In genomic region chr6:73002391-73002790, GRCm38 (mm10) we compare ENCODE assay signal across 34 mouse cellular contexts. TPM values are rescaled to one million over a fixed set of nuclear protein-coding genes. Genes with fewer than 3 reads are reported as not detected.
A peak's percentile ranks its signal among the peaks of the same experiment; 100 is the strongest.
DNase-seq lines count a peak whose midpoint lies in the region; ATAC-seq lines count a peak whose summit lies in the region.
"Had no signal": no experiment of that assay in that cellular context is flagged by ENCODE, and none has a peak within 500 bp of the region (broad histone marks: within the 10 kb centered on the region; RNA-seq: fewer than 3 reads in every experiment).

No protein-coding gene starts in this region.

- no peaks in the 10 kb centered on the region for H3K4me1 ChIP-seq in lung, embryonic 16.5 days (replicated peaks; ENCODE audit: control insufficient read depth, insufficient read depth, low read length)
- H3K4me1 ChIP-seq: embryonic facial prominence, embryonic 12.5 days; heart, embryonic 12.5 days; hindbrain, embryonic 13.5 days; neural tube, embryonic 13.5 days; stomach, embryonic 15.5 days had no signal

- no peak overlapping the region for H3K4me3 ChIP-seq in lung, embryonic 16.5 days (ENCODE audit: low read length)
- H3K4me3 ChIP-seq: embryonic facial prominence, embryonic 12.5 days; gastrocnemius, adult 2 months; heart, adult 2 months; heart, embryonic 12.5 days; hindbrain, embryonic 13.5 days; kidney, embryonic 15.5 days; myocyte; neural tube, embryonic 13.5 days; stomach, embryonic 15.5 days had no signal

- no peaks in the 10 kb centered on the region for H3K36me3 ChIP-seq in lung, embryonic 16.5 days (ENCODE audit: control insufficient read depth, insufficient read depth, low read length)
- H3K36me3 ChIP-seq: embryonic facial prominence, embryonic 12.5 days; heart, embryonic 12.5 days; hindbrain, embryonic 13.5 days; kidney, embryonic 15.5 days; neural tube, embryonic 13.5 days; stomach, embryonic 15.5 days had no signal

- H3K9me3 ChIP-seq in lung, embryonic 16.5 days (ENCODE audit: control insufficient read depth, low read length), result no peaks in the 10 kb centered on the region
- H3K9me3 ChIP-seq: embryonic facial prominence, embryonic 12.5 days; heart, embryonic 12.5 days; hindbrain, embryonic 13.5 days; kidney, embryonic 15.5 days; neural tube, embryonic 13.5 days; stomach, embryonic 15.5 days had no signal

- no peak overlapping the region for H3K9ac ChIP-seq in lung, embryonic 16.5 days (ENCODE audit: low read length)
- H3K9ac ChIP-seq: embryonic facial prominence, embryonic 12.5 days; heart, embryonic 12.5 days; hindbrain, embryonic 13.5 days; kidney, embryonic 15.5 days; lung, embryonic 14.5 days; neural tube, embryonic 13.5 days; stomach, embryonic 15.5 days had no signal

- no peak for DNase-seq in lung, postnatal 4 days
- DNase-seq in frontal cortex, postnatal 25 days (ENCODE audit: low spot score in 2 of 2), result no peak
- no peak for DNase-seq in retina, embryonic 14.5 days (ENCODE audit: low spot score)
- DNase-seq in adrenal gland, postnatal 14 days, result no peak
- DNase-seq: adrenal gland, postnatal 10 days; B cell, adult 2 months; cerebellum, adult 11 months; cerebellum, adult 9-10 months; cerebellum, postnatal 36 days; embryo, embryonic 11 days; gastrocnemius, adult 2 months; gastrocnemius, postnatal 36 days; heart, adult 2 months; heart, postnatal 4 days; kidney, adult 18-20 months; kidney, postnatal 36 days; layer of hippocampus, postnatal 36 days; lung, embryonic 14.5 days; retina, postnatal 1 day; right cerebral cortex, postnatal 14 days; thymus, postnatal 14 days had no signal

- no peaks in the 10 kb centered on the region for H3K27me3 ChIP-seq in lung, embryonic 16.5 days (ENCODE audit: control insufficient read depth, insufficient read depth, low read depth, low read length)
- H3K27me3 ChIP-seq: embryonic facial prominence, embryonic 12.5 days; heart, embryonic 12.5 days; hindbrain, embryonic 13.5 days; kidney, embryonic 15.5 days; neural tube, embryonic 13.5 days; stomach, embryonic 15.5 days had no signal

- no peak overlapping the region for H3K4me2 ChIP-seq in lung, embryonic 16.5 days (ENCODE audit: low read depth, low read length)
- H3K4me2 ChIP-seq: embryonic facial prominence, embryonic 12.5 days; heart, embryonic 12.5 days; hindbrain, embryonic 13.5 days; kidney, embryonic 15.5 days; lung, embryonic 14.5 days; midbrain, embryonic 11.5 days; neural tube, embryonic 13.5 days; stomach, embryonic 15.5 days had no signal

- H3K27ac ChIP-seq in lung, embryonic 16.5 days (ENCODE audit: low read length), result no peak overlapping the region
- H3K27ac ChIP-seq: embryonic facial prominence, embryonic 12.5 days; gastrocnemius, adult 2 months; heart, adult 2 months; hindbrain, embryonic 13.5 days; kidney, embryonic 15.5 days; macrophage; neural tube, embryonic 13.5 days; stomach, embryonic 15.5 days had no signal

- 45% methylated on average over 1 of the region's 1 CpGs for WGBS in lung, embryonic 16.5 days

- 0 out of 2 replicates have a peak, but pooled peaks have one; percentile 10 for ATAC-seq in lung, embryonic 16.5 days (ENCODE audit: low read depth)
- peak; percentile 33 for ATAC-seq in granulocyte monocyte progenitor cell, adult 5-6 weeks (replicated peaks; ENCODE audit: poor library complexity, severe bottlenecking)
- ATAC-seq in megakaryocyte progenitor cell, adult 5-6 weeks (replicated peaks; ENCODE audit: poor library complexity), result peak; percentile 62
- ATAC-seq: forebrain, embryonic 14.5 days had no signal

RNA-seq across cellular contexts. Expression of gene Tmsb10, which starts 43.8 kb away (rescaled TPM):
- polyA plus RNA-seq in lung, embryonic 16.5 days (2015; fragmentation: Nextera tagmentation; extraction: Ambion mirVana), result 2,242 and 2,568 TPM in 2 replicates
- total RNA-seq in granulocyte monocyte progenitor cell, adult 5-6 weeks (2014; fragmentation: Nextera tagmentation), result 601 and 668 TPM in 2 replicates
- 357 and 410 TPM in 2 replicates for total RNA-seq in granulocyte monocyte progenitor cell, adult 5-6 weeks (2017)
- 582 and 635 TPM in 2 replicates for total RNA-seq in megakaryocyte progenitor cell, adult 5-6 weeks (2015)
- 351 and 372 TPM in 2 replicates for total RNA-seq in megakaryocyte progenitor cell, adult 5-6 weeks (2017)
- 355 and 495 TPM in 2 replicates for total RNA-seq in adrenal gland, postnatal 14 days (2021)

Comparison
In these comparisons a context has a peak if more than half of its experiments do, and no peak if none do; other contexts are left out.
1. ATAC-seq: peak in every context shown above with its lines; median percentile 62 in megakaryocyte progenitor cell, adult 5-6 weeks; 33 in granulocyte monocyte progenitor cell, adult 5-6 weeks; 10 in lung, embryonic 16.5 days.